Mouse (Mus musculus): ENCODE measurements at regions not wholly inside any gene's neighbourhood (a gene's known extent, or its start where the extent isn't known, plus 50 kb on each side); places are given as distances from the start of the nearest gene placed in this dataset.

GRCm38 (mm10) chrX:33416321-33416720, 103.1 kb downstream of the Btbd35f12 start:
- peak; percentile 1 for DNase-seq (ENCODE audit: low read depth)
